Mouse (Mus musculus) adrenal gland, adult 2 months (tissue): ENCODE measurements at regions not wholly inside any gene's neighbourhood (a gene's known extent, or its start where the extent isn't known, plus 50 kb on each side); places are given as distances from the start of the nearest gene placed in this dataset.

Experiments used
- DNase-seq: peaks from one replicate; pipeline ENCODE4 v3.0.0; 2021

DNA sequence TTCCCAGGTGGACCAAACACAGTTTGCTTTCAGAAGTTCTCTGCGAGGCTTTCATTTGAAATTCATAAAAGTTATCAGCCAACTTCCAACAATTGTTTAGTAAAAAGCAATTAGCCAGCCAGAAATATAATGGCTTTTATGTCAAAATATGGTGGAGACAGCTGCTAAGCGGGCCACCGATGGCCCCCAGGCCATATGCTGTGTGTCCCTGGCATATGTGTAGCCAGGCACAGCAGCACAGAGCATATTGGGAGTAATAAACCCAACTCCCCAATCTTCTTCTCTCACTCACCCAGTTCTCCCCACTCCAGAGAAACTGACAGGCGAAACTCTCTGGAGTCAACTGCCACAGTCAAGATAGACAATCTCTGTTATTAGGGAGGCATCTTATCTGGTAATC lies 137.5 kb upstream of the Sel1l start:
- no peak for DNase-seq

DNA sequence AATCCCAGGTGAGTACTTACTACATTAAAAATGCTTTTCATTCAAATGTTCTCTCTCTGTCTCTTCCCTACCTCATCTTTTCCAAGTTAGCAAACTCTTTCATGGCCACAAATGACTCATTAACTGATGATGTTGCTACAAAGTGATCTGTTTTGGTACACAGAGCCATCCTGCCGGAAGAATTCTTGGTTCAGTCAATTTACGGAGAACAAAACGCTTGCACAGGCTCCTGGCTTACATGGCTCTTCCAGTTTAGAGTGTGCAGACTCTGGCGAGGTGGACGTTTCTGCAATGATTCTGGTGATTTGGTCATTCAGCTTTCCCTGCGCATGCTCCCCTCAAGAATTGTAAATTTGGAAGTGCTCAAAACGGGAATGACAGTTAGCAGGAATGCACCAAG lies 131.4 kb upstream of the Sel1l start:
- DNase-seq, result no peak

DNA sequence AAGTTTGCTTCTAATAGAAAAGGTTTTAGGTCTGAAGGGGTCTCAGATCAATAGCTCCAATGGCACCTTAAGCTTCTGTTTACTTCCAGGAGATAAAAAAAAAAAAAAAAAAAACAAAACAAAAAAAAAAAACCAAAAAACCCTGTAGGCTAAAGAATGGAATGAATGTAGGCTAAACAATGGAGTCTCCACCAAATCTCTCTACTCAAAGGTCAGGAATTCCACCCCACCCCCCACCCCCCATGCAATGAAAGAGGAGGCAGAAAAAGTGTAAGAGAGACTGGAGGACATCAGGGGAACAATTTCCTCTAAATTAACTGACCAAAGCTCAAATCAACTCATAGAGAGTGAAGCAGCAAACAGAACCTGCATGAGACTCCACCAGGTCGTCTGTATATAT lies 122.1 kb upstream of the Sel1l start:
- no peak for DNase-seq

DNA sequence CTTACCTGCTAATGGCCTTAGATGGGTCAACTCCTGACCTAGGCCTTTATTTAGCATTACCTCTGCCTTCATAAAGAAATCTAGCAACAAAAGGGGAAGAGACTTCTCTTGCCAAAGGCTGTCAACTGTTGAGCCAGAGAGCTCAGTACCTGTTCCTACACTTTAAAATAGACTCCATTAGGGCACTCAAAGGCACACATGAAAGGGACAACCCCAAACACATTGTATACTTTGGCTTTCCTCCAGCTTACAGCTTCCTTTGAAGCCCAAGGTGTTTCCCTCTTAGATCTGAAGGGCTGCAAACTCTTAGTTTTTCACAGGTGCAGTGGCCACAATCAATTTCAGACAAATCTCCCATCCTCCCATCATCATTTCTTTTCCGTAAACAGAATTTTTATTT lies 117.0 kb upstream of the Sel1l start:
- no peak for DNase-seq

- DNase-seq, result no peak
Measured at GRCm38 (mm10) chr12:91963239-91963638, 114.3 kb upstream of the Sel1l start.

- DNase-seq, result peak; percentile 7
Measured at GRCm38 (mm10) chr12:91958086-91958485, 109.1 kb upstream of the Sel1l start.

GRCm38 (mm10) chr12:91956411-91956810 lies 107.5 kb upstream of the Sel1l start:
- DNase-seq, result no peak

GRCm38 (mm10) chr12:91948602-91949167 lies 99.7 kb upstream of the Sel1l start:
- no peak for DNase-seq

DNA sequence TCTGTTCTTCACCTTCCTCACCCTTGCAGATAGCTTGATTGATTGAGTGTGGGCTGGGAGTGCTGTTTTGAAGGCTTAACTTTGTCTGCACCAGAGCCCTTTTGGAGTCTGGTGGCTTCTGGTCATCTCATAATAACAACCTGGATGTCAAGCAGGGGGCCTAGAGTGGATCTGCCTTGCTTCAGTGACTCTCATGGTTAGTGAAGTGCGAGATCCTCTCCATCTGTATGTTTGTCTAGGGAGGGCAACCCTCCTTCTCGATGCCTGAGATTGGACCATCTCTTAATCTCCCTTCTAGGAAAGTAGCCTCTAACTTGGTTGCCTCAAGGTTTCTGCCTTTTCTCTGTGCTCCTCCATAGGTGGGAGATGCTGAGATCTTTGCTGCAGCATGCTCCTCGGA lies 99.0 kb upstream of the Sel1l start:
- no peak for DNase-seq

DNA sequence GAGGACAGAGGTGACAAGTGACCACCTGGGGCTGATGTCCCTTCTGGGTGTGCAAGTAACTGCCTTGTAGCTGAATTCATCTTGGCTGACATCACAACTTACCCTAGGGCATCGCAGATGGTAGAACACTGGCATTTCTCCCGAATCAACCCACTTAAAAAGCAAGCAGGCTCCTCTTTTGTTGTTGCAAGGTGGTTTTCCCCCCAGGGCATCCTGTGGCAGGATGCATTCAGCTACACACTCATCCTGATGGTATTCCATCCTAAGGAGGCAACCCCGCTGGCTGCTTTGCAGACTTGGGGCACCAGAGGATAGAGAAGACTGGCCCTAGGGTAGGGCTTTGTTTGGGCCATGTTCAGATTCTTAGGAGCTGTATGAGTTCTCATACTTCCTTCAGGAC lies 97.6 kb upstream of the Sel1l start:
- DNase-seq, result no peak

GRCm38 (mm10) chr12:91932490-91933361 lies 83.8 kb upstream of the Sel1l start:
- DNase-seq, result no peak

- DNase-seq, result no peak
Measured at GRCm38 (mm10) chr12:91931586-91931985, 82.6 kb upstream of the Sel1l start.

- no peak for DNase-seq
Measured at GRCm38 (mm10) chr12:91929386-91930054, 80.6 kb upstream of the Sel1l start.

- DNase-seq, result no peak
Measured at GRCm38 (mm10) chr12:91927576-91927975, 78.6 kb upstream of the Sel1l start.

DNA sequence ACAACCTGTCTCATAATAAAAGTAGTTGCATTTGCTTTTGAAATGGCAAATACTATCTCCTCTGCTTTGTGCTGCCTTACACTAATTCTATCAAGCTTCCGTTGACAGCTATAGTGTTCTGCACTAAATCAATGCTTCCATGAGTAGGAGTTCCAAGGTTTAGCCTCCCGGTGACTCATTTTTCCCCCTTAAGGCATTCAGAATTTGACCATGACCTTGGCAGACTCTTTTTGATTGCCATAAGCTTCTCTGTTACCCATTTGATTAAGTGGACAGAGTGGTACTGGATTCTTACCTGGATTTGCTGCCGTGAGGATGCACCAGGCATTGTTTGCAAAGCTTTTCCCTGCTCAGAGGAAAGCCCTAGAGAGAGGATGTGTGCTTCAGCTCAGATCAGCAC lies 66.5 kb upstream of the Sel1l start:
- DNase-seq, result peak; percentile 59

GRCm38 (mm10) chr12:91910529-91910928 lies 61.6 kb upstream of the Sel1l start:
- no peak for DNase-seq
